Mouse (Mus musculus): ENCODE measurements around the gene St8sia1.
A peak's percentile ranks its signal among the peaks of the same experiment; 100 is the strongest.

St8sia1 gene

GRCm38 (mm10) chr6:142865199-142865598 lies 99.1 kb downstream of the St8sia1 start:
- peak; percentile 63 for DNase-seq (ENCODE audit: low read depth, low spot score)

DNA sequence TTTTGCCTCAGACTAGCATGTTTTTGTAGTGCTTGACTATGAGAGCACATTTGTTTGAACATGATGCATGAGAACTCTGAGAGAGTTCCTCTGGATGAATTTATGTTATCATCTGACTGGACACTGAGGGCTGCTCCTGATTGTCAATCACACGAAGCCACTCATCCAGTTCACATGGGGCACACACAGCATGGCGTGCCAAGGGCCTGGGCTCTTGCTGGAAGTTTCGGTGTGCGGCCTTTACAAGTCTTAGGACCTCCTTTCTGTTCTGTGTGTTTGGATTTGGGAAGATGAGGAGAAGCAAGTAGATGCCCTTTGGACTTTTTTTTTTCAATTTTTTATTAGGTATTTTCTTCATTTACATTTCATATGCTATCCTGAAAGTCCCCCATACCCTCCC lies 100.4 kb downstream of the St8sia1 start:
- DNase-seq (ENCODE audit: low read depth, low spot score) = no peak

DNA sequence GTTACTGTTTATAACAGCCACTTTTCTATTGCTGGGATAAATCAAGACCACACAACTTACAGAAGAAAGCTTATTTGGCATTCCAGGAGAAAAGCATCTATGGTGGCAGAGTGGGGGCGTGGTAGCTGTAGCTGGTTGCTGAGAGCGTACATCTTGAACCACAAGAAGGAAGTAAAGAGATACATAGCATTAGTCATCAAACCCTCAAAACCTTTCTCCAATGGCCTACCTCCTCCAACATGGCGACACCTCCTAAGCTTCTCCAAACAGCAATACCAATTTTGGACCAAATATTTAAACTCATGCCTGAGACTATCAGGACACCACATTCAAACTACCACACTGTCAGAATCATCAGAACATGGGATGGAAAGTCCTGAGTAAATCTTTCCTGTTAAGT lies 102.0 kb downstream of the St8sia1 start:
- DNase-seq (ENCODE audit: low read depth, low spot score) = no peak

- DNase-seq (ENCODE audit: low read depth, low spot score) = no peak
Measured at GRCm38 (mm10) chr6:142860396-142860795, 103.9 kb downstream of the St8sia1 start.

DNA sequence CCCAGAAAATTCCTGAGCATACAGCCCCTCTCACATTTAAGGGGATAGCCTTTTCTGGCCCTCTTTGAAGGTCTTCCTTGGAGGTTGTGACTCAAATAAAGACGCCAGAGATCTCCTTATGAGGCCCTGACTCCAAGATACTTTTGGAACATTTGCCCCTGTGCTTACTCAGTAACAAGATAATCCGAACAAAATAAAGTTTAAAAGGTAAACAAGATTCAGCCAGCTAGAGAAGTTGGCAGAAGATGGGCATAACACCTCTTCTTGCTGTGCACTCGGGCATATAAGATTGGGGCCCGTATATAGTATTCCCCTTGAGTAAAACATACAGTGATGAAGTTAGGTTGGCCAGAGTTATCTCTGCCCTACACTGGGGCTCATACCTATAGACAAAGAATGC lies 104.3 kb downstream of the St8sia1 start:
- no peak for DNase-seq (ENCODE audit: low read depth, low spot score)

GRCm38 (mm10) chr6:142858937-142859336 lies 105.3 kb downstream of the St8sia1 start:
- DNase-seq (ENCODE audit: low read depth, low spot score) = peak; percentile 54

GRCm38 (mm10) chr6:142856258-142856874 lies 107.9 kb downstream of the St8sia1 start:
- DNase-seq (ENCODE audit: low read depth, low spot score) = no peak

DNA sequence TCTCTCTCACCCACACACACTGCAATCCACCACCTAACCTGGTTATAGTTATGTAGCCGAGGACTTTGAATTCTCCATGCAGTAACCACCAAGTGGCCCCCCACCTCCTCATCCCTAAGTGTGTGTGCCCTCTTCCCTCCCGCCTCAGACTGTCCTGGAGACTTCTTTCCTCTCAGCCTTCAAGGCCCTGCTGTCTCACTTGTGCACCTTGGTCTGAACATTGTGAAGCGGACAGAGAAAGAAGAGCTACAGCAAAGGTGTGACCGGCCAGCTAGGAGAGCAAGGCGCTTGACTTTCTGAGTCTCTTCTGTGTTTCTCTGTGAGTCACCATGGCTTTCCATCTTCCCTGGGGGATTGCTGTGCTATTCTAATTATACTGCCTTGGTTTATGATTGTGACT lies 108.5 kb downstream of the St8sia1 start:
- DNase-seq (ENCODE audit: low read depth, low spot score) = no peak

- no peak for DNase-seq (ENCODE audit: low read depth, low spot score)
Measured at GRCm38 (mm10) chr6:142852419-142853377, 111.6 kb downstream of the St8sia1 start.

DNA sequence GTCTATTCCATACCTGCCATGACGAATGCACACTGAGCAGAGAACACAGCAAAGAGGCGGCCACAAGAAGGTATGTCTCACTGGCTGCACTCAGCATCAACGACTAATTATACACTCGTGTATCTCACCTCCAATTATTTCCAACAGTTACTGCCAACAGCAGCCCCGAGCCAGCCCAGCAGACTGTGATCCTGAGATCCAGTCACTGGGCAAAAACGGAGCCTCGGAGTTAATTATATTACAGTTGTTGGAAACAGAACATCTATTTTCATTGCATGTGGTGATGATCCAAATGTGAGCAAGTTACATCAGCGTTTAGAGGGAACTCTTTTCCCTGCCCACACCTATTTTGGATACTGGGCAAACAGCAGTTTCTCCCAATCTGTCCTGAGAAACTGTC lies 113.8 kb downstream of the St8sia1 start:
- no peak for DNase-seq (ENCODE audit: low read depth, low spot score)

DNA sequence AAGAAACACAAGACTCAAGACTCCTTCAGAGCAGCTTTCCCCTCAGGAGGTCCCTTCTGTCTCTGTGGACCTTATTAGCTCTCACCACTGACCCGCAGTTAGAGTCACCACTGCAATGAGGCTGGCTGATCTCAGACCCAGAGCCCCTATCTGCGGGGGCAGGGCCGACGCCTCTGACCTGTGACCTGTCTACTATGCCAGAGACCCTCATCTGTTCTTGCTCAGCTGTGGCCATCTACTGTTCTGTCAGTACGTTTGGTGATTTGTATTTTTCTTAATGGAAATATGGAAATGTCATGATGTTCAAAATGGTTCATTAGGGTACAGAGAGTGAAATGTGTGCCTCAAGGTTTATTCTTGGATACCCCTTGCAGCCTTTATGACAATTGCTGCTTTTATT lies 114.9 kb downstream of the St8sia1 start:
- no peak for DNase-seq (ENCODE audit: low read depth, low spot score)

DNA sequence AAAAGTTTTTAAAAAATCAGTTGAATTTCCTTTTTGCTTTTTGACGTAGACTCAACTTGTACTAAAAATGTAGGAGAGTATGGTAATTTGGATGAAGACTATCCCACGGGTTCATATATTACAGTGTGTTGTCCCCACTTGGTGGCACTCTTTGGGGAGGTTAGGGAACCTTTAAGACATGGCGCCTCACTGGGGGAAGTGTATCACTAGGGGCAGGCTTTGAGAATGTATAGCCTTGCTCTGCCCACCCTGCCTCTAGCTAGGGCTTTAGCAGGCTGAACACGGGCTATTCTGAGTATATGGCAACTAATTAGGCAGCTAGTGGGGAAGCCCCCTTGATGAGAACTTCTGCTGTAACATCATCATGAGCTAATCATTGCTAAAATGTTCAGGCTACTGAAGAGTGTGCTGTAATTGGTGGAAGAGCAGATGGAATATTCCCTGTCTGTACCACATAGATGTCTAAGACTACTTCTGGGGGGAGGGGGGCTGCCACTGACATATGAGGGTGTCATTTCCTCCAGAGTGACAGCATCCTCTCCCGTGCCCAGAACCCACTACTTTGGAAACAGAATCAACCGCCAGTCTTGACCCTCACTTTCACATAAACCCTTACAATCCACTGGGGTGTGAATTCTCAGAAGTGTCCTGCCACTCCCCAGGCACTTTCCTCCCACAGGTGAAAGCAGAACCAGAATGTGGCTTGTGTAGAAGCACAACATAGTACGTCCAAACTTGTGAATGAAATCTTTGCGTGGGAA lies 116.2 kb downstream of the St8sia1 start:
- no peak for DNase-seq (ENCODE audit: low read depth, low spot score)

- DNase-seq (ENCODE audit: low read depth, low spot score) = no peak
Measured at GRCm38 (mm10) chr6:142846855-142847254, 117.4 kb downstream of the St8sia1 start.

DNA sequence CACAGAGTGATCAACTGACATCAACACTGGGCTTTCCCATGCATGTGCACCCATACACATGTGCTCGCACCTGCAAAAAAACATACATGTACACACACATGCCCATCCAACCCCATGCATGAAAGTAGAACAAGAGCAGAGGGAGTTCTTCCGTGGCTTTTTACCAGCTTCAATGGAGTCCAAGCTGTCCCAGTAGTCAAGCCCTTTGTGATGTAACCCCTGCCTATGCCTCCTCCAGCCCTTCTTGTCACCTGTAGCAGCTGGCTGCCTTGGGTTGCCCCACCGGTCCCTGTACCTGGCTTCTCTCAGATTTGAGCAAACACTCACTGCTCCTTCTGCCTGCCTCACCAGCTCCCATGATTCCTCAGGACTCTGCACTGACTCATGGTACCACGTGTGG lies 119.2 kb downstream of the St8sia1 start:
- no peak for DNase-seq (ENCODE audit: low read depth, low spot score)

DNA sequence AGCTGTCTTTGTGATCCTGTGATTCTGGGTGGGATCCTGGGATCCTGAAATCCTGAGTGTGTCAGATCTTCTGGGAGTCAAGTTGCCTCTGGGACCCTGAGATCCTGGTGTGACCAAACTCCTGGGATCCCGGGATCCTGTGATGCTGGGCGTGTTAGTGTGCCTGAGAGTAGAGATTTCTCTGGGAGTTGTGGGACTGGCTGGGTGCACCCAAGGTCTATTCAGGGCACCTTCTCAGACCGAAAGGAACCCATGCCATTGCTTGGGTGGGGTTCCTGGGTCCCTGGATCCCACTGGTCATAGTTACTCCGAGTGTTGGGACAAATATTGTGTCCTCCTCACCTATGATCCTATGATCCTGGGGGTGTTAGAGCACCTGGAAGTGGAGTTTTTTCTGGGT lies 120.2 kb downstream of the St8sia1 start:
- no peak for DNase-seq (ENCODE audit: low read depth, low spot score)

DNA sequence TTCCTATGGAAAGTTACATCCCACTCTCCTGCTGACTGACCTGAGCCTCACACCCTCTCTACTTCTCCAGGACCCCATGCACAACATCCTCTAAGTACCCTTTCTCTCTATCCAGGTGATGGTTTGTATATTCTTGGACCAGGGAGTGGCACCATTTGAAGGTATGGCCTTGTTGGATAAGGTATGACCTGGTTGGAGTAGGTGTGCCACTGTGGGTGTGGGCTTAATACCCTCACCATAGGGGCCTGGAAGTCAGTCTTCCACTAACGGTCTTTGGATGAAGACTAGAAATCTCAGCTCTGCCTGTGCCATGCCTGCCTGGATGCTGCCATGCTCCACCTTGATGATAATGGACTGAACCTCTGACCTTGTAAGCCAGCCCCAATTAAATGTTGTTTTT lies 125.8 kb downstream of the St8sia1 start:
- DNase-seq (ENCODE audit: low read depth, low spot score) = no peak

GRCm38 (mm10) chr6:142837326-142837725 lies 126.9 kb downstream of the St8sia1 start:
- no peak for DNase-seq (ENCODE audit: low read depth, low spot score)

- no peak for DNase-seq (ENCODE audit: low read depth, low spot score)
Measured at GRCm38 (mm10) chr6:142835726-142836125, 128.5 kb downstream of the St8sia1 start.

- DNase-seq (ENCODE audit: low read depth, low spot score) = no peak
Measured at GRCm38 (mm10) chr6:142834911-142835310, 129.3 kb downstream of the St8sia1 start.

- peak; percentile 6 for DNase-seq (ENCODE audit: low read depth, low spot score)
Measured at GRCm38 (mm10) chr6:142831706-142832105, 132.5 kb downstream of the St8sia1 start.

DNA sequence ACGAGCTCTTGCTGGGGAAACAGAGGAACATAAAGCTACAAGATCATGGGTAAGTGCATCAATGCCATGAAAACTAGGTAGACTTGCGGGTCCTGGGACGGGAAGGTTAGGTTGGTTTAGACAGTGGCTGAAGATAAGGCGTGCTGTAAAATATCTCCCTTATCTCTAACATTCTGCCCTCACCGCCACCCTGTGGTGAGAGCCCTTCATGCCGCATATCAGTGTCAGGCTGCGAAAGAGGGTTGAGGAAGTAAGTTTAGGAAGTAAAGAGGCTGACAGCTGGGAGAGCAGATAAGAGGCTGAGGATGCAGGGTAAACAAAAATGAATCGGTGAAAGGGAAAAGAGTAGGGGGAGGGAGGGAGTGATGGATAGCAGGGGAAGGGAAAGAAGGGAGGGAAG lies 133.0 kb downstream of the St8sia1 start:
- peak; percentile 61 for DNase-seq (ENCODE audit: low read depth, low spot score)

GRCm38 (mm10) chr6:142830221-142830620 lies 134.0 kb downstream of the St8sia1 start:
- no peak for DNase-seq (ENCODE audit: low read depth, low spot score)
